In the genomic region with DNA sequence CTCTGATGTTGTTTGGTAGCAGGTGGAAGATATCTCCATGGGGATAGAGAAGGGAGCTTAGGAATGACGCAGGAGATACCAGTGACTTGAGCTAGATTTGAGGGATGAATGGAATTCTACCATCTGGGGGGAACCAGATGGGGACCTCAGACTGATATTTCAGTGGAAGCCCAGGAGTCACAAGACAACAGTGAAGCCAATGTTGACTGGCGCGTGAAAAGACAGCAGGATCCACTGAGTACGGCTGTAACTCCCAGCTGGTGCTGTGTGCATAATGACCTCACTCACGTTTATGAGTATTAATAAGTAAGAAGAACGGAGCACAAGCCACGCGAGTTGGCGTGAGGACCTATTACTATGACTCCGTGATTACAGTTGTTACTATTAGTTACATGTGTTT, we compare ENCODE assay signal across 24 mouse cellular contexts. TPM values are rescaled to one million over a fixed set of nuclear protein-coding genes. Genes with fewer than 3 reads are reported as not detected.
A peak's percentile ranks its signal among the peaks of the same experiment; 100 is the strongest.
DNase-seq lines count a peak whose midpoint lies in the region; ATAC-seq lines count a peak whose summit lies in the region.
"Had no signal": no experiment of that assay in that cellular context is flagged by ENCODE, and none has a peak within 500 bp of the region (broad histone marks: within the 10 kb centered on the region; RNA-seq: fewer than 3 reads in every experiment).

No protein-coding gene starts in this region.

- H3K27me3 ChIP-seq in forebrain, embryonic 14.5 days (replicated peaks; ENCODE audit: control insufficient read depth, insufficient read depth, low read length): no peaks in the 10 kb centered on the region
- no peaks in the 10 kb centered on the region for H3K27me3 ChIP-seq in forebrain, embryonic 15.5 days
- H3K27me3 ChIP-seq in neural tube, embryonic 13.5 days: peaks cover 12% of the 10 kb centered on the region
- H3K27me3 ChIP-seq: Patski had no signal

- no peak overlapping the region for H3K4me3 ChIP-seq in forebrain, embryonic 14.5 days (ENCODE audit: low read depth, low read length)
- no peak overlapping the region for H3K4me3 ChIP-seq in forebrain, embryonic 15.5 days
- no peak overlapping the region for H3K4me3 ChIP-seq in neural tube, embryonic 13.5 days
- H3K4me3 ChIP-seq: embryonic facial prominence, embryonic 15.5 days; erythroblast, embryonic 14.5 days; heart, adult 2 months; heart, embryonic 15.5 days; hindbrain, embryonic 10.5 days had no signal

- H3K4me1 ChIP-seq in forebrain, embryonic 14.5 days (ENCODE audit: control insufficient read depth, insufficient read depth, low read length): 0 out of 2 replicates have a peak, but pooled peaks cover 6% of the 10 kb centered on the region
- peaks cover 11% of the 10 kb centered on the region for H3K4me1 ChIP-seq in forebrain, embryonic 15.5 days
- peaks cover 35% of the 10 kb centered on the region for H3K4me1 ChIP-seq in neural tube, embryonic 13.5 days (replicated peaks)

- H3K9ac ChIP-seq in forebrain, embryonic 14.5 days (ENCODE audit: low read length): no peak overlapping the region
- H3K9ac ChIP-seq in forebrain, embryonic 15.5 days (replicated peaks): no peak overlapping the region
- H3K9ac ChIP-seq in neural tube, embryonic 13.5 days: no peak overlapping the region
- H3K9ac ChIP-seq: embryonic facial prominence, embryonic 15.5 days; forebrain, postnatal 0 days; heart, embryonic 15.5 days had no signal

- peak; percentile 25 for DNase-seq in forebrain, embryonic 14.5 days (ENCODE audit: low spot score)
- peak; percentile 30 for DNase-seq in layer of hippocampus, adult 11-12 months (ENCODE audit: low spot score)
- no peak for DNase-seq in layer of hippocampus, adult 9-10 months (ENCODE audit: low spot score)
- DNase-seq in neural tube, embryonic 10.5 days (ENCODE audit: extremely low spot score, low spot score): no peak
- peak; percentile 32 for DNase-seq in retina, postnatal 1 day
- no peak for DNase-seq in spleen, postnatal 4 days (ENCODE audit: low spot score in 2 of 2)
- DNase-seq: adrenal gland, postnatal 14 days; cerebellum, adult 11 months; cerebellum, adult 9-11 months; embryo, embryonic 11 days; forebrain, postnatal 0 days; gastrocnemius, postnatal 14 days; heart, adult 2 months had no signal

- H3K4me2 ChIP-seq in forebrain, embryonic 14.5 days (ENCODE audit: low read length): no peak overlapping the region
- H3K4me2 ChIP-seq in forebrain, embryonic 15.5 days (replicated peaks): no peak overlapping the region
- no peak overlapping the region for H3K4me2 ChIP-seq in neural tube, embryonic 13.5 days
- H3K4me2 ChIP-seq: embryonic facial prominence, embryonic 15.5 days; heart, embryonic 11.5 days; heart, embryonic 15.5 days had no signal

- H3K27ac ChIP-seq in forebrain, embryonic 14.5 days (ENCODE audit: low read depth, low read length): no peak overlapping the region
- H3K27ac ChIP-seq in forebrain, embryonic 15.5 days (replicated peaks): no peak overlapping the region
- 0 out of 2 replicates have a peak overlapping the region, but pooled peaks have one; percentile 39 for H3K27ac ChIP-seq in neural tube, embryonic 13.5 days (replicated peaks)
- H3K27ac ChIP-seq: embryonic facial prominence, embryonic 15.5 days; heart, adult 2 months; heart, embryonic 15.5 days; hindbrain, embryonic 10.5 days had no signal

- no peaks in the 10 kb centered on the region for H3K36me3 ChIP-seq in forebrain, embryonic 14.5 days (ENCODE audit: control insufficient read depth, insufficient read depth, low read length)
- H3K36me3 ChIP-seq in forebrain, embryonic 15.5 days: no peaks in the 10 kb centered on the region
- no peaks in the 10 kb centered on the region for H3K36me3 ChIP-seq in neural tube, embryonic 13.5 days
- H3K36me3 ChIP-seq: embryonic facial prominence, embryonic 15.5 days; heart, embryonic 15.5 days; hindbrain, embryonic 10.5 days had no signal

- H3K9me3 ChIP-seq in forebrain, embryonic 14.5 days (replicated peaks; ENCODE audit: control insufficient read depth, low read length): no peaks in the 10 kb centered on the region
- no peaks in the 10 kb centered on the region for H3K9me3 ChIP-seq in forebrain, embryonic 15.5 days
- H3K9me3 ChIP-seq in neural tube, embryonic 13.5 days: no peaks in the 10 kb centered on the region
- H3K9me3 ChIP-seq: embryonic facial prominence, embryonic 15.5 days; heart, embryonic 15.5 days; hindbrain, embryonic 10.5 days had no signal

- no peak for ATAC-seq in forebrain, embryonic 14.5 days
- no peak for ATAC-seq in forebrain, embryonic 15.5 days (replicated peaks)
- no peak for ATAC-seq in neural tube, embryonic 13.5 days (ENCODE audit: low read depth)
- ATAC-seq: activated CD4-positive, CD25-positive, alpha-beta regulatory T cell, adult 4 months; forebrain, postnatal 0 days; inflammation-experienced regulatory T-cells, adult 6 months; intestine, postnatal 0 days; Patski had no signal

- WGBS in forebrain, embryonic 14.5 days: 77% methylated on average over 10 of the region's 10 CpGs
- 66% methylated on average over 10 of the region's 10 CpGs for WGBS in forebrain, embryonic 15.5 days
- 55% methylated on average over 10 of the region's 10 CpGs for WGBS in neural tube, embryonic 13.5 days

RNA-seq across cellular contexts. Expression of a gene that starts 2.8 kb away (rescaled TPM):
- 17.7 and 22.3 TPM in 2 replicates for polyA plus RNA-seq in forebrain, embryonic 14.5 days (2014; fragmentation: Nextera tagmentation; extraction: Ambion mirVana)
- 19.1 and 20.3 TPM in 2 replicates for polyA plus RNA-seq in forebrain, embryonic 15.5 days (2015; fragmentation: Nextera tagmentation; extraction: Ambion mirVana)
- 26.3 and 28.7 TPM in 2 replicates for polyA plus RNA-seq in neural tube, embryonic 13.5 days (2015; fragmentation: Nextera tagmentation; extraction: Ambion mirVana)
- polyA plus RNA-seq: erythroblast, embryonic 14.5 days had no signal

RNA-seq across cellular contexts. Expression of a gene that starts 47.1 kb away (rescaled TPM):
- polyA plus RNA-seq in forebrain, embryonic 14.5 days (2014; fragmentation: Nextera tagmentation; extraction: Ambion mirVana): 19.8 and 25.0 TPM in 2 replicates
- polyA plus RNA-seq in forebrain, embryonic 15.5 days (2015; fragmentation: Nextera tagmentation; extraction: Ambion mirVana): 30.8 and 34.5 TPM in 2 replicates
- polyA plus RNA-seq in neural tube, embryonic 13.5 days (2015; fragmentation: Nextera tagmentation; extraction: Ambion mirVana): 23.5 and 26.1 TPM in 2 replicates

RNA-seq across cellular contexts. Expression of a gene that starts 49.7 kb away (rescaled TPM):
- 4.2 and 6.5 TPM in 2 replicates for polyA plus RNA-seq in forebrain, embryonic 14.5 days (2014; fragmentation: Nextera tagmentation; extraction: Ambion mirVana)
- 5.4 and 7.0 TPM in 2 replicates for polyA plus RNA-seq in forebrain, embryonic 15.5 days (2015; fragmentation: Nextera tagmentation; extraction: Ambion mirVana)
- 5.4 and 7.2 TPM in 2 replicates for polyA plus RNA-seq in neural tube, embryonic 13.5 days (2015; fragmentation: Nextera tagmentation; extraction: Ambion mirVana)

Comparison
In these comparisons a context has a peak if more than half of its experiments do, and no peak if none do; other contexts are left out.
1. DNase-seq: peak in forebrain, embryonic 14.5 days (single experiment), layer of hippocampus, adult 11-12 months (single experiment) and retina, postnatal 1 day (single experiment); none in layer of hippocampus, adult 9-10 months (single experiment), neural tube, embryonic 10.5 days (single experiment) and spleen, postnatal 4 days (0 of 2).